Comparison of ENCODE assay signal across 8 mouse cellular contexts in the genomic region with DNA sequence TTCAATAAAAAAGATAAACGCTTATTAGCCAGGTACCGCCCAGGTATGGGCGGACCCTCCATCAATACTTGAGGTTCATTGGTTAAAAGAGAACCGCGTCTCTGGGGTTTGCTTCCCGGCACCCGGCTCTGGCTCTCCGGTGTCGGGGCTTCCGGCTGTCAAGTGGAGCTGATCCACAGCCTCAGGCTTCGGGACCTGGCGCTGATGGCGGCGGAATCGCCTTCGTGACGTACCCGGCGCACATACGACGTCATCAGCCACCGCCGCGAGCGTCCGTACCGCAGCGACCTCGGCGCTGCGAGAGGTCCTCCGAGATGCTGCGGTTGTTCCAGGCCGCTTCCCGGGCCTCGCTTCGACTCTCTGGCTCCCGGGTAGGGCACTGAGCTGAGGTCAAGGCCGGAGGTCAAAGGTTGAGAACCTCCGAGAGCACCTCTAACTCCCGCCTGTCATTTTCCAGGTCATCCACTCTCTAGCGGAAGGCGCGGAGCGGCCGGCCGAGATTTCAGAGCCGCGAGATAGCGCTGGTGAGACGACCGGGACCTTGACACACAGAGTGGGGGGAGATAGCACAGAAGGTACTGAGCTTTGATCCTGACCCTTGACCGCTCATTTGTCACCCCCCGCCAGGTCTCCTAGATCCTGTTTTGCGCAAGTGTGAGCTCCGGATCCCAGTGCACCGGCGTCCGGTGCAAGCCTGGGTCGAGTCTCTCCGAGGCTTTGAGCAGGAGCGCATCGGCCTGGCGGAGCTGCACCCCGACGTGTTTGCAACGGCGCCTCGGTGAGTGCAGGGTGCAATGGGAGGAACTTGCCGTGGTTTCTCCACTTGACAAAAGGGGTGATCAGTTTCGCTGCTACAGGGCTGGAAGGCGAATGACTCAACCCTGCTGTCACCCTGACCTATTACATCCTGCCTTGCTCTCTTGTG. TPM values are rescaled to one million over a fixed set of nuclear protein-coding genes. Genes with fewer than 3 reads are reported as not detected.
DNase-seq lines count a peak whose midpoint lies in the region; ATAC-seq and TF ChIP-seq lines count a peak whose summit lies in the region.

A gene (plus strand): TSS at position 112 of the 925 bp plus-strand sequence.

- TF ChIP-seq CTCF in E14TG2a.4 (conservative IDR thresholded peaks at IDR 0.05; ENCODE audit: low read length): no peak
- TF ChIP-seq CTCF in liver, postnatal 0 days (IDR thresholded peaks at IDR 0.05; ENCODE audit: low read depth): no peak

- peak; percentile 78 for DNase-seq in c-Kit-positive CD71-positive TER-119-positive erythroid progenitor cells, embryonic 14.5 days (ENCODE audit: low spot score)
- peak; percentile 90 to 93 for DNase-seq in heart, postnatal 10 days
- peak; percentile 44 for DNase-seq in large intestine, adult 2 months (ENCODE audit: low read depth, low spot score)
- peak; percentile 92 for DNase-seq in liver, postnatal 0 days
- peak; percentile 93 for DNase-seq in testis, postnatal 10 days (ENCODE audit: low spot score)

- peak; percentile 92 for ATAC-seq in forebrain, embryonic 13.5 days
- peak; percentile 88 for ATAC-seq in liver, postnatal 0 days
- ATAC-seq in neural tube, embryonic 14.5 days (ENCODE audit: low read depth): peak; percentile 93

- H3K4me1 ChIP-seq in E14TG2a.4 (replicated peaks; ENCODE audit: low read depth, low read length): peaks cover 41% of the 10 kb centered on the region
- peaks cover 11% of the 10 kb centered on the region for H3K4me1 ChIP-seq in forebrain, embryonic 13.5 days
- H3K4me1 ChIP-seq in liver, postnatal 0 days (ENCODE audit: insufficient read depth): peaks cover 12% of the 10 kb centered on the region
- peaks cover 5% of the 10 kb centered on the region; the same call in 1 of the 2 replicates for H3K4me1 ChIP-seq in neural tube, embryonic 14.5 days (ENCODE audit: control insufficient read depth, insufficient read depth, low read length)

- under 1% methylated on average over 72 of the region's 72 CpGs for WGBS in forebrain, embryonic 13.5 days
- under 1% methylated on average over 72 of the region's 72 CpGs for WGBS in large intestine, adult 2 months
- WGBS in liver, postnatal 0 days (ENCODE audit: insufficient replicate concordance): under 1% methylated on average over 72 of the region's 72 CpGs
- WGBS in neural tube, embryonic 14.5 days: 1% methylated on average over 72 of the region's 72 CpGs

- H3K27ac ChIP-seq in forebrain, embryonic 13.5 days: peak within 1 kb of the TSS; percentile 68
- H3K27ac ChIP-seq in liver, postnatal 0 days (ENCODE audit: low read depth): peak within 1 kb of the TSS; percentile 94
- H3K27ac ChIP-seq in neural tube, embryonic 14.5 days (ENCODE audit: low read depth, low read length): peak within 1 kb of the TSS; percentile 88

- H3K9me3 ChIP-seq in E14TG2a.4 (ENCODE audit: low read length): no peaks in the 10 kb centered on the region
- H3K9me3 ChIP-seq in forebrain, embryonic 13.5 days (replicated peaks): no peaks in the 10 kb centered on the region
- no peaks in the 10 kb centered on the region for H3K9me3 ChIP-seq in liver, postnatal 0 days (ENCODE audit: low read length)
- no peaks in the 10 kb centered on the region for H3K9me3 ChIP-seq in neural tube, embryonic 14.5 days (ENCODE audit: control insufficient read depth, low read length)

- intact Hi-C loops in heart, postnatal 10 days (cut with DNase I): loop anchor here (2.0 kb wide), 2 partner anchors 26 to 50 kb away; a partner anchor contains a TSS

- H3K9ac ChIP-seq in forebrain, embryonic 13.5 days: peak within 1 kb of the TSS; percentile 83
- H3K9ac ChIP-seq in liver, postnatal 0 days (replicated peaks): peak within 1 kb of the TSS; percentile 91
- H3K9ac ChIP-seq in neural tube, embryonic 14.5 days (replicated peaks; ENCODE audit: low read depth, low read length): peak within 1 kb of the TSS; percentile 79

- no peak for TF ChIP-seq EP300 in liver, postnatal 0 days (IDR thresholded peaks at IDR 0.05; ENCODE audit: low read depth)

- peaks cover 38% of the 10 kb centered on the region for H3K36me3 ChIP-seq in E14TG2a.4 (ENCODE audit: insufficient read depth, low read length)
- peaks cover 33% of the 10 kb centered on the region for H3K36me3 ChIP-seq in forebrain, embryonic 13.5 days (ENCODE audit: poor library complexity, severe bottlenecking)
- H3K36me3 ChIP-seq in liver, postnatal 0 days (replicated peaks; ENCODE audit: insufficient read depth, low read length): peaks cover 33% of the 10 kb centered on the region
- peaks cover 14% of the 10 kb centered on the region for H3K36me3 ChIP-seq in neural tube, embryonic 14.5 days (ENCODE audit: control insufficient read depth, insufficient read depth, low read length)

- H3K4me2 ChIP-seq in forebrain, embryonic 13.5 days: peak within 1 kb of the TSS; percentile 86
- peak within 1 kb of the TSS; percentile 98 for H3K4me2 ChIP-seq in liver, postnatal 0 days (ENCODE audit: low read depth, low read length)
- H3K4me2 ChIP-seq in neural tube, embryonic 14.5 days (ENCODE audit: low read depth, low read length): peak within 1 kb of the TSS; percentile 61

- no peaks in the 10 kb centered on the region for H3K27me3 ChIP-seq in E14TG2a.4 (ENCODE audit: insufficient read depth, low read length)
- H3K27me3 ChIP-seq in forebrain, embryonic 13.5 days: no peaks in the 10 kb centered on the region
- H3K27me3 ChIP-seq in liver, postnatal 0 days (ENCODE audit: insufficient read depth, low read length): no peaks in the 10 kb centered on the region
- H3K27me3 ChIP-seq in neural tube, embryonic 14.5 days (ENCODE audit: control insufficient read depth, insufficient read depth, low read length): no peaks in the 10 kb centered on the region

- H3K4me3 ChIP-seq in E14TG2a.4 (replicated peaks; ENCODE audit: low read length): peak within 1 kb of the TSS; percentile 93
- peak within 1 kb of the TSS; percentile 82 for H3K4me3 ChIP-seq in forebrain, embryonic 13.5 days
- H3K4me3 ChIP-seq in liver, postnatal 0 days (ENCODE audit: low read depth, low read length): peak within 1 kb of the TSS; percentile 94
- peak within 1 kb of the TSS; percentile 79 for H3K4me3 ChIP-seq in neural tube, embryonic 14.5 days (ENCODE audit: low read depth, low read length)

RNA-seq across cellular contexts. Expression of the gene that starts here (rescaled TPM):
- 115 and 124 TPM in 2 replicates for polyA plus RNA-seq in forebrain, embryonic 13.5 days (2015; fragmentation: Nextera tagmentation; extraction: Ambion mirVana)
- total RNA-seq in heart, postnatal 10 days (2021): 100 to 1,000 TPM; 103 to 104 TPM
- polyA plus RNA-seq in large intestine, adult 2 months (2012; rRNA removed): 97.6 and 106 TPM in 2 replicates
- 54.6 and 55.0 TPM in 2 replicates for polyA plus RNA-seq in liver, postnatal 0 days (2015; fragmentation: Nextera tagmentation; extraction: Ambion mirVana)
- polyA plus RNA-seq in neural tube, embryonic 14.5 days (2014; fragmentation: Nextera tagmentation; extraction: Ambion mirVana): 103 and 115 TPM in 2 replicates

Comparison
In these comparisons a context has a peak if more than half of its experiments do, and no peak if none do; other contexts are left out.
1. Peak in every context shown above with its lines: DNase-seq, ATAC-seq, H3K4me3 ChIP-seq and H3K27ac ChIP-seq.